Mouse (Mus musculus) embryo, embryonic 11.5 days (tissue): Measurements from ENCODE around the gene N4bp3.
"Not testable (repeated sequence)": the region's sequence is repeated elsewhere in the genome, so short reads cannot be mapped to it uniquely, and the experiment has no call there.

Experiments used
- DNase-seq: peaks from one replicate; pipeline ENCODE4 v3.0.0-alpha.2; 2012; ENCODE audit warnings: low read depth, low spot score

Gene N4bp3

GRCm38 (mm10) chr11:51629651-51630314 lies 20.9 kb downstream of the N4bp3 start:
- DNase-seq = no peak

DNA sequence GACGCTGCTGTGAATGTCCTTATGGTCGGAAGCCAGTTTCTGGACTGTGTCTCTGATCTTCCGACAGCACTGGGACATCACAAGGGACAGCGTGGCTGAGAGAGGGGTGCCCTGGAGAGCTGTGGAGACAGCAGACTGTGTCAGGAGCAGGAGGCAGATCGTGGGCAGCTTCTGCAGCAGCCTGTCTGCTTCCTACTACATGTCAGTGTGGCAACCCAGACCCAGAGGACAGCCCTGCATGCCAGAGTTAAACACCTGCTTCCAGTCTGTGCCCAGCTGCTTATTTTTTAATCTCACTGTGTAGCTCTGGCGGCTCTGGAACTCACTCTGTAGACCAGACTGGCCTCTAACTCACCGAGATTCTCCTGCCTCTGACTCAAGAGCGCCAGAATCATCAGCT lies 22.7 kb downstream of the N4bp3 start:
- no peak for DNase-seq

GRCm38 (mm10) chr11:51627425-51627824 lies 23.2 kb downstream of the N4bp3 start:
- DNase-seq = no peak

GRCm38 (mm10) chr11:51625187-51625820 lies 25.3 kb downstream of the N4bp3 start:
- DNase-seq = no peak

DNA sequence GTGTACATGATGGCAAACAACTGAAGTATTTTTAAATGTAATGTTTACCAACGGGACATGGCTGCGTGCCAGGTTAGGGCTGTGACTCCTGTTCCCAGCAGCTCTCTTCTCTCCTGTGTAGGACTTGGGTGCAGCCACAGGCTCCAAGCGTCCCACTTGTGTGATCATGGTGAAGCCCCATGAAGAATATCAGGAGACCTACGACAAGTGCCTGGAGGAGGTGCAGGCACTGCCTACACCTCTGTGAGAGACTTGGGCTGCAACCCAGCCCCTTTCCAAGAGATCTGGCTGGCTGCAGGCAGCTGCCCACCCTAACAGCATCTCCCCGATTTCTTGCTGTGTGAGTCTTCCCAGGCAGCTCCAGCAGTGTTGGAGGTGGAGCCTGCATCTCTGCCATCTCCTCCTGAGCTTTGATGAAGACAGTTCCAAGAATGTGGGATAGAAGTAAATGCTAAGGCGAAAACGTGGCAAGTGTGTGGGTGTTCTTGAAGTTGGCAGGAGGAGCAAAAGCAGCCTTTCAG lies 27.6 kb downstream of the N4bp3 start:
- no peak for DNase-seq

DNA sequence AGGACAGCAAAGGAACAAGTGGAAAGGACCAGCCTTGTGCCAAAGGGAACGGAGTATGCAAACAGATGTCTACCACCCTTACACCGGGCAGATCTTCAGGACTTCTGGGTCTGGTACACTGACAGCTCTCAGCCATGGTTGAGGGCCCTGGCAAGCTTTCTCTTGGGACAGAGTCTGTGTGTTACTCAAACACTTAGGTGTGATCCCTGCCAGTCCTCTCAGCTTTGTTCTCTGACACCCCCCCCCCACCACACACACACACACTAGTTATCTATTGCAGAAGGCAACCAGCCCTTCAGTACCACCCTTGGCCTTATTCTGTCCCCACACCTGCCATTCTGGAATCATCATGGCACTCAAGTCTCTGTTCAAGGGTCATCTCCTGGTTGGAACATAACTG lies 28.9 kb downstream of the N4bp3 start:
- no peak for DNase-seq

- no peak for DNase-seq
Observed at GRCm38 (mm10) chr11:51620084-51620483, 30.6 kb downstream of the N4bp3 start.

GRCm38 (mm10) chr11:51619409-51620060 lies 31.1 kb downstream of the N4bp3 start, which contains the start of gene Nhp2:
Gene Nhp2, plus strand, starts transcription at chr11:51619735.
- peak; percentile 93 for DNase-seq

GRCm38 (mm10) chr11:51618894-51619408 lies 31.7 kb downstream of the N4bp3 start:
- no peak for DNase-seq

GRCm38 (mm10) chr11:51617693-51618092 lies 32.9 kb downstream of the N4bp3 start:
- peak; percentile 43 for DNase-seq

- not testable (repeated sequence) for DNase-seq
Observed at GRCm38 (mm10) chr11:51616113-51616512, 34.5 kb downstream of the N4bp3 start.

DNA sequence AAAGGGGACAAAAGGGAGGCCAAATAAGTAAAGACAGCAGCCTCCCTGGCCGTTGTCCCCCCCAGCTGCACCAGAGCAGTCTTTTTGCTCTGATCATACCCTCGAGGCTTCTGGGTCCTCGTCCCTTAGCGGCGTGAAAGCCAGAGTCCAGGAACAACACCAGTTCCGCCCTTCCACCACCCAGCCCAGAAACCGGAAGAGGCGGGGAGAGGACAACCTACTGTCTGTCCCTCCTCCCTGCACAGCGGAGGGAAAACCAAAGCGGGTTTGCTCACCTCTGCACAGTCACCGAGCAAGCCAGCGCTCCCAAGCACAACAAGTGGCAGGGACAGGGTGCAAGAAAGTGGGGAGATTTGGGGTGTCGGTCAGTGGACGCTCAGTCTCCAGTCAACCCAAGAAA lies 35.0 kb downstream of the N4bp3 start:
- peak; percentile 53 for DNase-seq

DNA sequence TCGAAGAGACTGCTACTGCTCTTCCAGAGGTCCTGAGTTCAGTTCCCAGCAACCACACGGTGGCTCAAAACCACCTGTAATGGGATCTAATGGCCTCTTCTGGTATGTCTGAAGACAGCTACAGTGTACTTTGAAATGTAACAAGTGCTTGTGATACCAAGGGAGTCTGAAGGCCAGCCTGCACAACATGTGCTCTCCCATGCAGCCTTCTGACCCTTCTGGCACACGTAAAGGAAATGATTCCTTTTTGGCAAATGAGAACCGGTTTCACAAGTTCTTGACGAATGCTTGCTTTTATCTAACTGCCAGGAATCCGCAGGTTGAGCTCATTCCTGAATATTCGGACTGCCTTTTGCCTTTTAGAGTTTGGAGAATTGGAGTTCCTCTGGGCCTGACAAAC lies 35.5 kb downstream of the N4bp3 start:
- DNase-seq = no peak

GRCm38 (mm10) chr11:51614256-51614655 lies 36.4 kb downstream of the N4bp3 start:
- DNase-seq = no peak

- DNase-seq = not testable (repeated sequence)
Observed at GRCm38 (mm10) chr11:51609940-51610339, 40.7 kb downstream of the N4bp3 start.

DNA sequence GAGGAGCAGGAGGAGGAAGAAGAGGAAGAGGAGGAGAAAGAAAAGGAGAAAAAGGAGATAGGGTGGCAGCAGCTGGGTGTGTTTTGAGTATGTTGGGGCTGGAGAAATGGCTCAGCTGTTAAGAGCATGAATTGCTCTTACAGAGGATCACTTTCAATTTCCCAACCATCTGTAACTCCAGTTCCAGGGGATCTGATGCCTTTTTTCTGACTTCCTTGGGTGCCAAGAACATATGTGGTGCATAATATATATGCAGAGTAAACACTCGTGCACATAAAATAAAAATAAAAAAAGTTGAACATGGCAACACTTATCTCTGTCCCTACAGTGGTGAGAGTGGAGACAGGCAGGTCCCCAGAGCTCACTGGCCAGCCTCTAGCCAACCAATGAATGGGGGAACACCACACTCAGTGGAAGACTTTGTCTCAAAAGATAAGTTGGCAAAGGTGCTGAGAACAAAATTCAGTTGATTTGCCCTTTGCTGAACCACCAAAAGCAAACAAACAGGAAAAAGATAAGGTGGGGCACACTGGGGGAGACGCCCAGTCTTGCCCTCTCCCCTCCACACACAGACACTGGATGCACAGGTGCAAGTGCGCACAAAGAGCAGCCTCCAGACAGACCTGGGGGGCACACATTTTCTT lies 41.3 kb downstream of the N4bp3 start:
- DNase-seq = no peak

GRCm38 (mm10) chr11:51607096-51607738 lies 43.4 kb downstream of the N4bp3 start:
- DNase-seq = no peak

DNA sequence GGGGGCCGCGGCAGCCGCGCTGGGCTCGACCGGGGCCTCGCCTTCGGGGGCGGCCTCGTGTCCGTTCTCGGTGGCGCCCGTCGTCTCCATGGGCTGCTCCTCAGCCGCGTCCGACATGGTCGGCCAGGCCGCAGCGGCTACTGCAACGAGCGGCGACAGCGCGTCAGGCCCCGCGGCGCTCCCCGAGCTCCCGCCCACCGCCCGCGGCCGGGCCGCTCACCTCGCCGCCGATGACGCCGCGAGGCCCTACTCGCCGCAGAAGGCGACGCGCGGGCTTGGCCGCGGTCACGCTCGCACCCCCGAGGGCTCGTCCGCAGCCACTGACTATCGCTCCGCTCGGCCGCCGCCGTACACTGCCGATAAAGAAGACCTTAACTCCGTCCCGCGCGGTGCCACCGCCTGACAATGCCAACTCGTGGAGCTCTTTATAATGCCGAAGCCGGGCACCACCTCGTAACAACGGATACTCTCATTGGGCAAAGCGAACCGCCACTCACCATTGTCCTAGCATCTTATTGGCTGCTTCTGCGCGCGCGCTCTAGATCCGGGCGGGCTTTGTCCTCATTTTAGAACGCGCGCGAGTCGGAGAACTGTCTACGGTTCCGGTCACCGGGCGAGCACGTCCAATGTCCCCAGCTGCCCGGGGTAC lies 44.1 kb downstream of the N4bp3 start, which contains the start of gene Hnrnpab:
Gene Hnrnpab, minus strand, starts transcription at position 401 of the 649 bp plus-strand sequence.
- peak; percentile 96 for DNase-seq

GRCm38 (mm10) chr11:51605602-51606446 lies 44.8 kb downstream of the N4bp3 start:
- DNase-seq = peak; percentile 70

DNA sequence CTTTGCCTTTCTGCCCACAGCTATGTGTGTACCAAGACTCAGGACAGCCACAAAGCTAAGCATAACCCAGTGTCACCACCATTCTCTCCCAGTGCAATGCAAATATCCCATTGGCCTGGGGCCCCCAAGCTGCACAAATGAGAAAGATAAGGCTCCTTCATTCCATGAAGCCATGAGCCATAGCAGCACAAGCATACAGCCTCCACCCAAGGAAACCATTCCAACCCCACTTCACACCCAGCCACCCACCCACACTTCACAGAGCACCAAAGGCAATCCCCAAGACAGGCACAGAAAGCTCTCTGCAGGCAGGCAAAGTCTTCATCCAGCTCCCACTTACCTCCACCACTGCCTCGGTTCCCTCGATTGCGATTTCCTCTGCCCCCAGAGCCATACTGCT lies 48.4 kb downstream of the N4bp3 start:
- no peak for DNase-seq
